Mouse (Mus musculus) midbrain, embryonic 10.5 days (tissue): ENCODE measurements around the gene Ep400. TPM values are rescaled to one million over a fixed set of nuclear protein-coding genes. Genes with fewer than 3 reads are reported as not detected.

ENCODE experiments used
- DNase-seq: peaks from one replicate; pipeline ENCODE4 v3.0.0-alpha.2; 2017; ENCODE audit warnings: low spot score
- H3K27ac ChIP-seq: fragments of 300-500 bp; sonication (generic); replicated peaks from 2 replicates; pipeline ENCODE4 v1.5.1; 2016; ENCODE audit warnings: mild to moderate bottlenecking
- H3K27me3 ChIP-seq: fragments of 300-500 bp; sonication (generic); 2 replicates; pipeline ENCODE4 v1.6.1; 2016; ENCODE audit warnings: low read depth, mild to moderate bottlenecking; ENCODE audit not compliant: poor library complexity, severe bottlenecking
- H3K36me3 ChIP-seq: fragments of 300-500 bp; sonication (generic); 2 replicates; pipeline ENCODE4 v1.6.1; 2016; ENCODE audit warnings: mild to moderate bottlenecking, moderate library complexity
- H3K4me1 ChIP-seq: fragments of 300-500 bp; sonication (generic); 2 replicates; pipeline ENCODE4 v1.6.1; 2016
- H3K4me3 ChIP-seq: fragments of 300-500 bp; sonication (generic); 2 replicates; pipeline ENCODE4 v1.5.1; 2016; ENCODE audit warnings: mild to moderate bottlenecking, moderate library complexity
- H3K9me3 ChIP-seq: fragments of 300-500 bp; sonication (generic); replicated peaks from 2 replicates; pipeline ENCODE4 v1.6.1; 2016; ENCODE audit warnings: mild to moderate bottlenecking
- WGBS: fragments of 180-500 bp; shearing (Covaris S2); methylation state at CpG from one replicate; pipeline ENCODE4 v1.1.7; 2016; 5-methylcytosine and 5-hydroxymethylcytosine counted together
- polyA plus RNA-seq: library from polyadenylated mRNA; unstranded; fragments of >200 nt; fragmentation: Nextera tagmentation; extraction: Ambion mirVana; gene quantifications from 2 replicates; pipeline ENCODE4 v1.2.1, GENCODE M21; 2016

The Ep400 gene
- polyA plus RNA-seq, 1 experiment from 2014 or later, result 57.5 TPM

DNA sequence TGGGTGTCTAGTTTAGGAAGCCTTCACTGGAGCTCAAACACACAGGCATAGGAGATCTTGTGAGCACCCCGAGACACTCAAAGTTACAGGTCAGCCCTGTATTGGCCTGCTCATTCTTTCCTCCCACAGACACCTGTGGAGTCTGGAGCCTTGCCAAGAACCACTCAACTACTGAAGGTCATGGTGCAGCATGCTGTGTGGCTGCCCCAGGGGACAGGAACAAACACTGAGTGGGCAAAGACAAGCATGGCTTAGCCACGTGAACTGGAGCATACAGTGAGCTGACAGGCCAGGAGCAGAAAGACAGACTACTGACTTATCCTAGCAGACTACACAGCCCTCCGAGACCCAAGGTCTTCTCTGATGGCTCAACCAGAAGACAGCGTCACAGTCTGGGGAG is 27.2 kb upstream of the Ep400 start:
- DNase-seq, result no peak
- no peak overlapping the region for H3K4me3 ChIP-seq
- peaks cover 100% of the 10 kb centered on the region for H3K36me3 ChIP-seq
- no peak overlapping the region for H3K27ac ChIP-seq
- H3K9me3 ChIP-seq, result no peaks in the 10 kb centered on the region
- no peaks in the 10 kb centered on the region for H3K4me1 ChIP-seq
- 90% methylated on average over 4 of the region's 4 CpGs for WGBS
- no peaks in the 10 kb centered on the region for H3K27me3 ChIP-seq

DNA sequence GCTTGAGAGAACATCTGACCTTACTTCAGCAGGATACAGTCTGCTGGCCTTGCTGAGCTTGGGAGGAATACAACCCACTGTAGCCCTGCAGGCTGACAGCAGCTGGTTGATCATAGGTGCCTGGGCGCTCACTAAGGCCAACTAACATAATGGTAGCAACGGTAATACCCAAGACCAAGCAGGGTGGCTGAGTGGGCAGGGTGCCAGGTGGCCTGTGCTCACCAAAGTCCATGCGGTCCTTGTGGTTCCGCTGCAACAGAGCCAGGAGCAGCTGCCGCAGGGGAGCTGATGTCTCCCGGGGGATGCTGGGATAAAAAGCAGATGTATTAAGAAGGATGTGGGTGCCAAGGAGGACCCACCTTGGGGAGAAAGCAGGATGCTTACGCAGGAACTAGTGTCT is 23.8 kb upstream of the Ep400 start:
- DNase-seq, result no peak
- Histone ChIP-seq H3K9me3 (no peaks in the 10 kb centered on the region), H3K4me1 (no peaks in the 10 kb centered on the region), H3K36me3 (peaks cover 100% of the 10 kb centered on the region), H3K27ac (no peak overlapping the region), H3K27me3 (no peaks in the 10 kb centered on the region), H3K4me3 (no peak overlapping the region)
- WGBS, result 91% methylated on average over 7 of the region's 7 CpGs

DNA sequence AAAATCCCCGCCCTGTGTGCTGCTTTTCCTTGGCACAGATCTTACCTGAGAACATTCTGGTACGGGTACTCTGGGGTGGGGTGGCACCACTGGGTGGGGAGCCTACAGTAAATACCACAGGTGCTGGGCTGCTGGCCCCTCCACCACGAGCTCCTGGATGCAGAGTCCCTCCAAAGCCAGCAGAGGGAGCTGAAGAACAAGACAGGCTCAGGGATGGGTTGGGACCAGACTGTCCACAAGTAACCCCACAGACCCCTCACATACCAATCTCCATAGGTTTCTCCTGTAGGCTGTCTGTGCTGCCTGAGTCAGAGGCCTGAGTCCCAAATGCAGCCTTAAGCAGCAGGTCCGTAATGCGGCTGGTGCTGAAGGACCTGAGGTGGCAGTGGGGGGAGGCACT is 18.2 kb upstream of the Ep400 start:
- H3K27ac ChIP-seq, result no peak overlapping the region
- H3K36me3 ChIP-seq, result peaks cover 92% of the 10 kb centered on the region
- no peak overlapping the region for H3K4me3 ChIP-seq
- DNase-seq, result peak; percentile 39
- no peaks in the 10 kb centered on the region for H3K27me3 ChIP-seq
- no peaks in the 10 kb centered on the region for H3K9me3 ChIP-seq
- no peaks in the 10 kb centered on the region for H3K4me1 ChIP-seq
- 68% methylated on average over 5 of the region's 5 CpGs for WGBS

DNA sequence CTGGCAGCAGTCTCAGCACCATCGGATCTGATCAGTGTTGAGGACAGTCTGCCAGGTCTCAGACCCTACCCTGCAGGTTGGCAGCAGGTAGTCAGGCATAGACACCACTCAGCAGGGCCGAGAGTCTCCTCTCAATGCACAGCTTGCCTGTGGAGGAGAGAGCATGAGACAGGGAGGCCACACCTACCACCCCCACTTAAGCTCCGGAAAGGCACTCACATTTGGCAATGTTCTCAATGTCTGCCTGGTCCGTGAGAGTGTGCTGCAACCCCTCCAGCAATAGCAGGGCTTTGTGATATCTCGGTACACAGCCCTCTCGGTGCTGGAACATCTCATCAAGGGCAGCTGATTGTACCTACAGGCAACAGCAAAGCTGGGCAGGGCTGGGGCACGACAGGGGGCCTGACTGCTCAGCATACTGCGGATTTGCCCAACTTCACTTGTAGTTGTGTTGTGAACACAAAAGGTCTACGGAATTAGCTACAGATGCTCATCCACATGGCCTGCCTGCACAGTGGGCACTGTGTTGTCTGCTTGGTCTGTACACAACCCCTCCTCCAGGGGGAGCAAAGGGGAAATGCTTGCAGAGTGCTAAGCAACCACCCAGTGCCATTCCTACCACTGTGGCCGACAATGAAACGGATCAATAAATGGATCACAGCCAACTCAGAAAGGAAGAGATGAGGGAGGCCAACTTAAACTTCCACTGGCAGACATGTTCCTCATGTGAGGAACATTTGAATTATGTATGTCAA is 15.7 kb upstream of the Ep400 start:
- no peaks in the 10 kb centered on the region for H3K9me3 ChIP-seq
- WGBS, result 88% methylated on average over 11 of the region's 11 CpGs
- peaks cover 68% of the 10 kb centered on the region for H3K36me3 ChIP-seq

GRCm38 (mm10) chr5:110783150-110783549 is 12.6 kb upstream of the Ep400 start:
- no peak overlapping the region for H3K27ac ChIP-seq
- H3K4me3 ChIP-seq, result no peak overlapping the region
- DNase-seq, result no peak
- WGBS, result 90% methylated on average over 8 of the region's 8 CpGs
- peaks cover 41% of the 10 kb centered on the region for H3K36me3 ChIP-seq
- no peaks in the 10 kb centered on the region for H3K9me3 ChIP-seq
- peaks cover 31% of the 10 kb centered on the region for H3K4me1 ChIP-seq
- H3K27me3 ChIP-seq, result no peaks in the 10 kb centered on the region

More for the DNA sequence above, 15.7 kb upstream of the Ep400 start:
- Histone ChIP-seq H3K27ac (no peak overlapping the region), H3K4me3 (no peak overlapping the region), H3K4me1 (peaks cover 2% of the 10 kb centered on the region; the same call in 1 of the 2 replicates), H3K27me3 (no peaks in the 10 kb centered on the region)
- DNase-seq, result no peak

DNA sequence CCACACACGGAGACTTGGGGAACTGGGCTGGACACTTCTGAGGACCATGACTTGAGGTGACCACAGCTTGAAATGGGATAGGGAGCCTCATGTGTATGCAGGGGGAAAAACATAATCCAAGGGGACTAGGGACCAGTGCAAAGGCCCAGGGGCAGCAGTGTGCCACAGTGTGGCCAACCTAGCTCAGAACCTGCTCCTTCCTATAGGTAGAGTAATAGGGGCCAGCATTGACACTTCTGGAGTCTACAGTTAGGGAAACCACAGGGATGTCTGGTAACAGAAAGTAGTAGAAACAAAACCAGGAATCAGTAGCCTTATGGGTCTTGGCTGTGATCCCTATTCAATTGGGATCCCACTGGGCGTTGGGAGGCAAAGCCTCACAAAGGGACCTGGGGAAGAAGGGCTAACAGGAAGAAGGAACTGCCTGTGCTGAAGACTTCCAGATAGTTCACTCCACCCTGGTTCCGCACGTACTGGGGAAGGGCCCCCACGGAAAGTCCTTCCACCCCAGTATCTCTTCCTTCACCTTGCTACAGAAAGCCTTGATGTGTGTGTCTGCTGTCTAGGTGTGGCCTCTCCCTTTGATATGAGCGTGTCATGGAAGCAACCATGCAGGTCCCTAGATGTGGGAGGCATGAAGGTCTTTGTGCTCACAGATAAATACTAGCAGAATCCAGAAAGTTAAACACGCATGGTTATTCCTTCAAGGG is 11.2 kb upstream of the Ep400 start:
- Histone ChIP-seq H3K4me3 (no peak overlapping the region), H3K36me3 (peaks cover 41% of the 10 kb centered on the region), H3K4me1 (peaks cover 31% of the 10 kb centered on the region), H3K27me3 (no peaks in the 10 kb centered on the region), H3K27ac (0 out of 2 replicates have a peak overlapping the region, but pooled peaks have one; percentile 9), H3K9me3 (no peaks in the 10 kb centered on the region)
- 87% methylated on average over 7 of the region's 7 CpGs for WGBS
- DNase-seq, result no peak

GRCm38 (mm10) chr5:110780761-110781528 is 10.4 kb upstream of the Ep400 start:
- DNase-seq, result no peak
- H3K4me1 ChIP-seq, result peaks cover 31% of the 10 kb centered on the region
- H3K4me3 ChIP-seq, result peak overlapping the region; percentile 80
- H3K27me3 ChIP-seq, result no peaks in the 10 kb centered on the region
- H3K9me3 ChIP-seq, result no peaks in the 10 kb centered on the region
- H3K27ac ChIP-seq, result peak overlapping the region; percentile 88
- peaks cover 41% of the 10 kb centered on the region for H3K36me3 ChIP-seq
- 66% methylated on average over 10 of the region's 10 CpGs for WGBS

- peak within 1 kb of the TSS; percentile 80 for H3K4me3 ChIP-seq
- H3K27me3 ChIP-seq, result no peaks in the 10 kb centered on the region
- WGBS, result under 1% methylated on average over 57 of the region's 57 CpGs
- peak within 1 kb of the TSS; percentile 88 for H3K27ac ChIP-seq
- no peaks in the 10 kb centered on the region for H3K9me3 ChIP-seq
- DNase-seq, result peak; percentile 86
- H3K36me3 ChIP-seq, result peaks cover 43% of the 10 kb centered on the region
- H3K4me1 ChIP-seq, result peaks cover 31% of the 10 kb centered on the region
Measured at GRCm38 (mm10) chr5:110779998-110780760, 9.7 kb upstream of the Ep400 start, which contains the start of gene Pus1. Pus1 (minus strand) TSS chr5:110780659.

DNA sequence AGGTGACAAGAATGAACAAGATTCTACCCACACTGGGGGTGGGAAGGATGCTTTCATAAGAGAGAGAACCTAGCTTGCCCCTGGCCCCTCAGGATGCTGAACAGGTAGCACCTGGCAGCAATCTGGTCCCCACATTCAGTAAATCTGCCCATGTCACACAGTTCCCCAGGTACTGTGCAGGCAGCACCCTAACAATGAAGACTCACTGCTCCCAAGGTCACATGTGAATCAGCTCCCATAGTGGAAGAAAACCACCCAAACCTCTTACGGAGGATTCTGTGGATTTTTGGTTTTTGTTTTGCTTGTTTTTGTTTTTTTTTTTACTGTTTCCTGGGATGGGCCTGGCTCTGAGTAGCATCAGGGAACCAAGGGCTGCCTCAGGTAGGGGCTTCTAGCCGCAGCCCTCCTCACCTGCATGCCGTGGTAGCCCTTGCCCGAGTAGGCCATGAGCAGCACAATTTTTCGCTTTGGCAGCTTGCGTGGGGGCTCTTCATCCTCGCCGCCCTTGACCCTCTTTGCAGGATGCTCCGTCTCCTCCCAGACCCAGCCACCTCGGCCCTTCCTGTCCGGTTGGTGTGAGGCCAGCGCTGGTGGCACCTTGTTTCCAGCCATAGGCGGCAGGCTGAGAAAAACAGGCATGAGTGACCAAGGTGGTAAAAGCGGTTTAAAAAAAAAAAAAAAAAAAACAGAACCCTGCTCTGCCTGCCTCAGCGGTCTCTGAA is 8.9 kb upstream of the Ep400 start:
- Histone ChIP-seq H3K4me3 (peak overlapping the region; percentile 80), H3K4me1 (peaks cover 31% of the 10 kb centered on the region), H3K9me3 (no peaks in the 10 kb centered on the region), H3K27ac (no peak overlapping the region; the same call in 1 of the 2 replicates), H3K36me3 (peaks cover 45% of the 10 kb centered on the region), H3K27me3 (no peaks in the 10 kb centered on the region)
- no peak for DNase-seq
- WGBS, result 27% methylated on average over 15 of the region's 15 CpGs

DNA sequence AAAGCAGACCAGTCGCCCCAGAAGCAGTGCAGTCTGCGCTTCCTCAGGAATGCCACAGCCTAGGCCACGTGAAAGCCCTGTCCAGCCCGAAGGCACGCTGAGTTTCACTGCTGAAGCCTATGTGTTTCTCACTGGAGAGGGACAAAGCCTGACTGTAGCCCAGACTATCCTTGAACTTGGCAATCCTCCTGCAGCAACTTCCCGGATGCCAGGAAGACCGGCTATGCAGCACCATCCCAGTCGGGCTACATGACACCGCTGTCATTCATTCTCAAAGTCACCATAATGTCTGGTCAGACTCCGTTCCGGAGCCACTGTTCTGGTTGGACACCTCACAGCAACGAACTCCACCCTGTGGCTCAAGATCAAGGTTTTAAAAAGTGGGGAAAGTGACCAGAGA is 7.7 kb upstream of the Ep400 start:
- H3K36me3 ChIP-seq, result peaks cover 54% of the 10 kb centered on the region
- H3K4me1 ChIP-seq, result peaks cover 31% of the 10 kb centered on the region
- no peak overlapping the region for H3K27ac ChIP-seq
- no peaks in the 10 kb centered on the region for H3K9me3 ChIP-seq
- no peaks in the 10 kb centered on the region for H3K27me3 ChIP-seq
- 93% methylated on average over 12 of the region's 12 CpGs for WGBS
- H3K4me3 ChIP-seq, result no peak overlapping the region
- DNase-seq, result no peak

GRCm38 (mm10) chr5:110776141-110776540 is 5.6 kb upstream of the Ep400 start:
- no peak overlapping the region for H3K27ac ChIP-seq
- H3K4me1 ChIP-seq, result peaks cover 32% of the 10 kb centered on the region
- no peaks in the 10 kb centered on the region for H3K27me3 ChIP-seq
- no peak overlapping the region for H3K4me3 ChIP-seq
- no peak for DNase-seq
- WGBS, result 87% methylated on average over 2 of the region's 2 CpGs
- H3K36me3 ChIP-seq, result peaks cover 68% of the 10 kb centered on the region
- no peaks in the 10 kb centered on the region for H3K9me3 ChIP-seq
